Mouse (Mus musculus) cerebellum, adult (tissue): ENCODE data around the gene Myl6b.

Source experiments
- ATAC-seq: cut with Nextera tagmentation; 2 replicates; pipeline ENCODE4 v1.9.2; 2017; ENCODE audit warnings: mild to moderate bottlenecking, moderate library complexity, mixed read lengths; ENCODE audit not compliant: insufficient number of reproducible peaks, low FRiP score, low TSS enrichment

The Myl6b gene

GRCm38 (mm10) chr10:128498590-128498989 lies at the start of gene Myl6b:
TSS of gene Myl6b (minus strand) at chr10:128498685.
- peak; percentile 81 for ATAC-seq

- peak; percentile 79 for ATAC-seq
Measured at GRCm38 (mm10) chr10:128547361-128548032, 49.0 kb upstream of the Myl6b start, which contains the start of gene Zc3h10. TSS of gene Zc3h10 (minus strand) at chr10:128547774.

- no peak for ATAC-seq
Measured at GRCm38 (mm10) chr10:128546787-128547186, 48.3 kb upstream of the Myl6b start.

GRCm38 (mm10) chr10:128546361-128546760 lies 47.9 kb upstream of the Myl6b start:
- ATAC-seq: no peak

- no peak for ATAC-seq
Measured at GRCm38 (mm10) chr10:128545570-128545898, 47.0 kb upstream of the Myl6b start.

- ATAC-seq: no peak
Measured at GRCm38 (mm10) chr10:128544674-128545569, 46.4 kb upstream of the Myl6b start.

- no peak for ATAC-seq
Measured at GRCm38 (mm10) chr10:128544151-128544657, 45.7 kb upstream of the Myl6b start.

GRCm38 (mm10) chr10:128543100-128543499 lies 44.6 kb upstream of the Myl6b start:
- no peak for ATAC-seq

GRCm38 (mm10) chr10:128538340-128538870 lies 39.9 kb upstream of the Myl6b start:
- no peak for ATAC-seq

GRCm38 (mm10) chr10:128536266-128536940 lies 37.9 kb upstream of the Myl6b start:
- ATAC-seq: peak; percentile 90; the same call in 1 of the 2 replicates

GRCm38 (mm10) chr10:128535624-128536265 lies 37.3 kb upstream of the Myl6b start:
- ATAC-seq: no peak

- ATAC-seq: no peak
Measured at GRCm38 (mm10) chr10:128535206-128535605, 36.7 kb upstream of the Myl6b start.

GRCm38 (mm10) chr10:128526366-128527356 lies 28.2 kb upstream of the Myl6b start:
- ATAC-seq: no peak

GRCm38 (mm10) chr10:128525671-128526308 lies 27.3 kb upstream of the Myl6b start, which contains the start of gene Esyt1:
TSS of gene Esyt1 (minus strand) at chr10:128525871.
- peak; percentile 99 for ATAC-seq

- ATAC-seq: 0 out of 2 replicates have a peak, but pooled peaks have one; percentile 20
Measured at GRCm38 (mm10) chr10:128524732-128525662, 26.5 kb upstream of the Myl6b start.

- ATAC-seq: no peak
Measured at GRCm38 (mm10) chr10:128524111-128524731, 25.7 kb upstream of the Myl6b start.

GRCm38 (mm10) chr10:128522351-128522750 lies 23.9 kb upstream of the Myl6b start:
- no peak for ATAC-seq
